8 mouse cellular contexts compared by ENCODE assay signal in the genomic region with DNA sequence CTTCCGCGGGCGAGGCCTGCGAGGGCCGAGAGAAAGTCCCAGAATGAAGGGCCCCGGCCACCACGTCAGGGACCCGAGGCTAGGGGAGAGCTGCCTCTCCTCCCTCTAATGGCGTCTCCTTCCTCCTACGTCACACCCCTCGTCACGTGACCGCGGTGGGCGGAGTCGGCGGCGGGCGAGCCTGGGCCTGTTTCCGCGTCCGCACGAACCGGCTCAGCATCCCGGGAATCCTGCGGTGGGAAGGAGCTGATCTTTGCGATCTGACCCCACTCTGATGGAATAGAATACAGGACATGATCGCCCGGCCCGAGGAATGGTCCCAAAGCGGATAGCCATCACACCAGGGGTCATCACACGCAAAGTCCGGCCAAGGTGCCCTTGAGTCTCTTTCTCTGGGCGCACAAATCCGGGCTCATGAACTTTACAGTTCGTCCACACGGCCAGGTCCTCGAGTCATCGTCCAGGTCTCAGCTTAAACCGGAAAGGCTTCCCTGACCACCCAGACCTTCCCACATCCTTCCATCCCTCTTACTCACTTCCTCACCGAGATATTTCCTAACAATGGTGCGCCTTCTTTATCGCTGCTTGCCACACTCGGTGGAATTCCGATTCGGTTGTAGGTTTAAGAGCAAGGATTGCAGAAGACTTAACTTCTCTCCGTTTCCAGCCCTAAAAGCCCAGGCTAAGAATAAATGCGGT. TPM values are rescaled to one million over a fixed set of nuclear protein-coding genes. Genes with fewer than 3 reads are reported as not detected.
A peak's percentile ranks its signal among the peaks of the same experiment; 100 is the strongest.
DNase-seq lines count a peak whose midpoint lies in the region; ATAC-seq lines count a peak whose summit lies in the region.

A gene (minus strand): TSS at position 122 of the 699 bp plus-strand sequence.

- no peaks in the 10 kb centered on the region for H3K4me1 ChIP-seq in hindbrain, embryonic 11.5 days (replicated peaks; ENCODE audit: control insufficient read depth, insufficient read depth, low read length)

- H3K36me3 ChIP-seq in hindbrain, embryonic 11.5 days (ENCODE audit: control insufficient read depth, insufficient read depth, low read length) = no peaks in the 10 kb centered on the region

- peak within 1 kb of the TSS; percentile 87 for H3K9ac ChIP-seq in hindbrain, embryonic 11.5 days (ENCODE audit: low read depth, low read length)

- no peaks in the 10 kb centered on the region for H3K27me3 ChIP-seq in hindbrain, embryonic 11.5 days (ENCODE audit: control insufficient read depth, insufficient read depth, low read length)

- peak within 1 kb of the TSS; percentile 78 for H3K4me2 ChIP-seq in hindbrain, embryonic 11.5 days (replicated peaks; ENCODE audit: low read depth, low read length)

- ATAC-seq in hindbrain, embryonic 11.5 days (ENCODE audit: low FRiP score) = peak; percentile 96

- peak within 1 kb of the TSS; percentile 65 for H3K27ac ChIP-seq in hindbrain, embryonic 11.5 days (ENCODE audit: low read depth, low read length)

- no peaks in the 10 kb centered on the region for H3K9me3 ChIP-seq in hindbrain, embryonic 11.5 days (ENCODE audit: control insufficient read depth, low read length)

- under 1% methylated on average over 38 of the region's 48 CpGs for WGBS in hindbrain, embryonic 11.5 days

- H3K4me3 ChIP-seq in hindbrain, embryonic 11.5 days (ENCODE audit: low read depth, low read length) = peak within 1 kb of the TSS; percentile 81

- DNase-seq in MN1 (ENCODE audit: low spot score) = peak; percentile 99
- peak; percentile 98 for DNase-seq in cerebellum, adult 9-10 months
- peak; percentile 91 to 98 for DNase-seq in frontal cortex, adult 2 months (ENCODE audit: extremely low spot score in 1 of 2, low spot score in 1 of 2)
- peak; percentile 97 for DNase-seq in hindbrain, embryonic 11.5 days (ENCODE audit: low spot score)
- peak; percentile 99 for DNase-seq in layer of hippocampus, postnatal 10 days (ENCODE audit: low spot score in 2 of 2)
- peak; percentile 99 for DNase-seq in lung, postnatal 10 days
- peak; percentile 98 for DNase-seq in ovary, postnatal 36 days (ENCODE audit: low spot score)
- peak; percentile 99 for DNase-seq in thymus, postnatal 25 days

RNA-seq across cellular contexts. Expression of the gene that starts here (rescaled TPM):
- 43.9 and 45.1 TPM in 2 replicates for polyA plus RNA-seq in frontal cortex, adult 2 months (2012; rRNA removed)
- 10.1 and 10.6 TPM in 2 replicates for polyA plus RNA-seq in hindbrain, embryonic 11.5 days (2014; fragmentation: Nextera tagmentation; extraction: Ambion mirVana)
- 10 to 100 TPM; 49.2 to 51.0 TPM for total RNA-seq in layer of hippocampus, postnatal 10 days (2021)

Comparison
In these comparisons a context has a peak if more than half of its experiments do, and no peak if none do; other contexts are left out.
1. Peak in every context shown above with its lines: DNase-seq, ATAC-seq, H3K4me3 ChIP-seq and H3K27ac ChIP-seq.